Mouse (Mus musculus): ENCODE measurements around the gene Plxnb3. TPM values are rescaled to one million over a fixed set of nuclear protein-coding genes. Genes with fewer than 3 reads are reported as not detected.

The Plxnb3 gene
- polyA plus RNA-seq, 1 experiment: 0.02 TPM

DNA sequence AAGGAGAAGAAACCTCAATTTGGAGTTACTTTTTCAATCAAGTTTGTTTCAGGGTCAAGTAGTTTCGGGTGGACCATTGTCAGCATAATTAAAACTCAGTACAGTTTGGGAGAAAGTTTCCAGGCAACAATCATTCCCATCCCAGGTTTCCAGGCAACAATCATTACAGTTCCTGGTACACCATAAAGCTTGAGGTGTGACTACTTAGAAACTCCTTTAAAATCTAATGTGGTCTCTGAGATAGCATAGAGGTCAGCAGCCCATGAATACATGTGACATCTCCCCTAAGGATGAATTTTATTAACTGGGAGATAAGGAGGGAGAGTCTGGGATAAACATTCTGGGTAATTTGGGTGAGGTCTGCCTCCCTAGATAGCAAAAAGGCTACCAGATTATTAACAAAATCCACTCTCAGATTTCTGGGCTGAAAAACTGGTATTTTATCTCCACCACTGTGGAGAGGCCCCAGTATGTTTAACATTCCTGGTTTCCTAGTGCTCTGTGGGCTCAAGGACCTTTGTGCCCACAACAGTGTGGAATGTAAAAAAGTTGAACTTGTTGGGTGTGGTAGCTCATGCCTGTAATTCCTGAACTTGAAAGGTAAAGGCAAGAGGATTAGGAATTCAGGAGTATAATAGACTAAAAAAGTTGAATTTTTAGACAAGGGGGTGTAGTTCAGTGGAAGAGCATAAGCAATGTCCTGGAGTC, 12.0 kb upstream of the Plxnb3 start:
- H3K79me2 ChIP-seq (ENCODE audit: control insufficient read depth, insufficient read depth): no peaks in the 10 kb centered on the region
- H3K79me3 ChIP-seq (ENCODE audit: low read depth): no peaks in the 10 kb centered on the region
- no peak for TF ChIP-seq MAX (IDR thresholded peaks at IDR 0.05)
- no peak for TF ChIP-seq CEBPB (IDR thresholded peaks at IDR 0.05; ENCODE audit: low read depth)
- TF ChIP-seq USF1 (IDR thresholded peaks at IDR 0.05; ENCODE audit: low read depth): no peak
- no peak for TF ChIP-seq MYOD1 (IDR thresholded peaks at IDR 0.05; ENCODE audit: control insufficient read depth, insufficient read length, low read depth)
- TF ChIP-seq MYOG (IDR thresholded peaks at IDR 0.05; ENCODE audit: control insufficient read depth, extremely low read depth, insufficient read length): no peak
- no peak for TF ChIP-seq FOSL1 (IDR thresholded peaks at IDR 0.05; ENCODE audit: insufficient read depth, low read length, poor library complexity, severe bottlenecking)
- no peak for TF ChIP-seq CTCF (IDR thresholded peaks at IDR 0.05; ENCODE audit: control insufficient read depth, insufficient read depth, insufficient read length)
- no peak overlapping the region for H3ac ChIP-seq (ENCODE audit: control insufficient read depth, insufficient read length, low read depth)
- no peak overlapping the region for H3K4me3 ChIP-seq (ENCODE audit: insufficient read depth, poor library complexity, severe bottlenecking)
- no peaks in the 10 kb centered on the region for H3K27me3 ChIP-seq (ENCODE audit: control insufficient read depth, insufficient read depth, insufficient read length)
- H3K36me3 ChIP-seq (ENCODE audit: control insufficient read depth, insufficient read depth): no peaks in the 10 kb centered on the region

DNA sequence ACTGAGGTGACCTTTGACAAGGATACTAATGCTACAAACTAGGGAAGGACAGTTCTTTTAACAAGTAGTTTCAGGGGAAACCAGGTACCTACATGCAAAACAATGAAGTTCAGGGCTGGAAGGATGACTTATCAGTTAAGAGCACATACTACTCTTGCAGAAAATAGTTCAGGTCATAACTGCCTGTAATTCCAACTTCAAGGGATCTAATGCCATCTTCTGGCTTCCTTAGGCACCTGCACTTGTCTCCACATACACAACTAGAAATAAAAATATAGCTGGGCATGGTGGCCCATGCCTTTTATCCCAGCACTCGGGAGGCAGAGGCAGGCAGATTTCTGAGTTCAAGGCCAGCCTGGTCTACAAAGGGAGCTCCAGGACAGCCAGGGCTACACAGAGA, 7.9 kb upstream of the Plxnb3 start:
- Histone ChIP-seq H3ac (ENCODE audit: control insufficient read depth, insufficient read length, low read depth) (no peak overlapping the region), H3K79me2 (ENCODE audit: control insufficient read depth, insufficient read depth) (no peaks in the 10 kb centered on the region)

DNA sequence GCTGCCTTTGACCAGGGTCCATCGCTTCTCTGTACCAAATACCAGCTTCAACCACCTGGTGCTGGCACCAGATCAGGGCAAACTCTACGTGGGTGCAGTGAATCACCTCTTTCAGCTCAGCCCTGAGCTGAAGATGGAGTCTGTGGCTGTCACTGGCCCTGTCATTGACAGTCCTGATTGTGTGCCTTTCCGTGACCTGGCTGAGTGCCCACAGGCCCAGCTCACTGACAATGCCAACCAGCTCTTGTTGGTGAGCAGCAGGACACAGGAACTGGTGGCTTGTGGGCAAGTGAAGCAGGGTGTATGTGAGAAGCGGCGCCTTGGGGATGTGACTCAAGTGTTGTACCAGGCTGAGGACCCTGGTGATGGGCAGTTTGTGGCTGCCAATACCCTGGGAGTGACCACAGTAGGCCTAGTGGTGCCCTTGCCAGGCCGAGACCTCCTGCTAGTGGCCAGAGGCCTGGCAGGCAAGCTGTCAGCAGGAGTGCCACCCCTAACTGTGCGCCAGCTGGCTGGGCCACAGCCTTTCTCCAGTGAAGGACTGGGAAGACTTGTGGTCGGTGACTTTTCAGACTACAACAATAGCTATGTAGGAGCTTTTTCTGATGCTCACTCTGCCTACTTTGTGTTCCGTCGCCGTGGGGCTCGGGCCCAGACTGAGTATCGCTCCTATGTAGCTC, 1.9 kb downstream of the Plxnb3 start:
- no peaks in the 10 kb centered on the region for H3K79me3 ChIP-seq (ENCODE audit: low read depth)
- no peak overlapping the region for H3K4me3 ChIP-seq (ENCODE audit: insufficient read depth, poor library complexity, severe bottlenecking)
- H3ac ChIP-seq (ENCODE audit: control insufficient read depth, insufficient read length, low read depth): no peak overlapping the region
- H3K27me3 ChIP-seq (ENCODE audit: control insufficient read depth, insufficient read depth, insufficient read length): peaks cover under 1% of the 10 kb centered on the region
- TF ChIP-seq MYOD1 (IDR thresholded peaks at IDR 0.05; ENCODE audit: control insufficient read depth, insufficient read length, low read depth) (no peak), MAX (IDR thresholded peaks at IDR 0.05) (no peak), CTCF (IDR thresholded peaks at IDR 0.05; ENCODE audit: control insufficient read depth, insufficient read depth, insufficient read length) (no peak), FOSL1 (IDR thresholded peaks at IDR 0.05; ENCODE audit: insufficient read depth, low read length, poor library complexity, severe bottlenecking) (no peak), CEBPB (IDR thresholded peaks at IDR 0.05; ENCODE audit: low read depth) (no peak), USF1 (IDR thresholded peaks at IDR 0.05; ENCODE audit: low read depth) (no peak), MYOG (IDR thresholded peaks at IDR 0.05; ENCODE audit: control insufficient read depth, extremely low read depth, insufficient read length) (no peak)
- H3K79me2 ChIP-seq (ENCODE audit: control insufficient read depth, insufficient read depth): no peaks in the 10 kb centered on the region
- no peaks in the 10 kb centered on the region for H3K36me3 ChIP-seq (ENCODE audit: control insufficient read depth, insufficient read depth)

More for the DNA sequence above, 7.9 kb upstream of the Plxnb3 start:
- H3K79me3 ChIP-seq (ENCODE audit: low read depth): no peaks in the 10 kb centered on the region
- H3K27me3 ChIP-seq (ENCODE audit: control insufficient read depth, insufficient read depth, insufficient read length): no peaks in the 10 kb centered on the region
- no peak overlapping the region for H3K4me3 ChIP-seq (ENCODE audit: insufficient read depth, poor library complexity, severe bottlenecking)
- TF ChIP-seq CTCF (IDR thresholded peaks at IDR 0.05; ENCODE audit: control insufficient read depth, insufficient read depth, insufficient read length) (no peak), CEBPB (IDR thresholded peaks at IDR 0.05; ENCODE audit: low read depth) (no peak), MYOD1 (IDR thresholded peaks at IDR 0.05; ENCODE audit: control insufficient read depth, insufficient read length, low read depth) (no peak), MAX (IDR thresholded peaks at IDR 0.05) (no peak), MYOG (IDR thresholded peaks at IDR 0.05; ENCODE audit: control insufficient read depth, extremely low read depth, insufficient read length) (no peak), USF1 (IDR thresholded peaks at IDR 0.05; ENCODE audit: low read depth) (no peak), FOSL1 (IDR thresholded peaks at IDR 0.05; ENCODE audit: insufficient read depth, low read length, poor library complexity, severe bottlenecking) (no peak)
- H3K36me3 ChIP-seq (ENCODE audit: control insufficient read depth, insufficient read depth): no peaks in the 10 kb centered on the region

DNA sequence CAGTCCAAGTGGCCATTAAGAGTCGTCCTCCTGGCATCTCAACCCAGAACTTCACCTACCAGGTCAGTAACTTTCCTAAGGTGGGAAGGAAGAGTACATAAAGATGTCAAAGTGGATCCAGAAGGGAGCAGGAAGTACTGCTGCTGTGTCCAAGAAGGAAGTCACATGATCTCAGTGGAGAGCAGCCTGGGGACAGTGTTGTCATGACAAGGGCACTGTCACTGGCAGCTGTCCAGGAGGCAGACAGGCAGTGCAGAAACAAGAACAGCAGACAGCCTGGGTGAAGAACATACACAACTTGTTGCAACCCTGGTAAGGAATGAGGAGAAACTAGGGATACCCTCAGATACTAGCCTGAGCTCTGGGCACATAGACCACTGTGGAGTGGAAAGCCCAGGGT, 8.4 kb downstream of the Plxnb3 start:
- Histone ChIP-seq H3K79me3 (ENCODE audit: low read depth) (no peaks in the 10 kb centered on the region), H3K36me3 (ENCODE audit: control insufficient read depth, insufficient read depth) (no peaks in the 10 kb centered on the region), H3ac (ENCODE audit: control insufficient read depth, insufficient read length, low read depth) (no peak overlapping the region), H3K27me3 (ENCODE audit: control insufficient read depth, insufficient read depth, insufficient read length) (peaks cover 4% of the 10 kb centered on the region), H3K79me2 (ENCODE audit: control insufficient read depth, insufficient read depth) (no peaks in the 10 kb centered on the region), H3K4me3 (ENCODE audit: insufficient read depth, poor library complexity, severe bottlenecking) (no peak overlapping the region)
- TF ChIP-seq CTCF (IDR thresholded peaks at IDR 0.05; ENCODE audit: control insufficient read depth, insufficient read depth, insufficient read length) (no peak), MAX (IDR thresholded peaks at IDR 0.05) (no peak), MYOG (IDR thresholded peaks at IDR 0.05; ENCODE audit: control insufficient read depth, extremely low read depth, insufficient read length) (no peak), USF1 (IDR thresholded peaks at IDR 0.05; ENCODE audit: low read depth) (no peak), CEBPB (IDR thresholded peaks at IDR 0.05; ENCODE audit: low read depth) (no peak), FOSL1 (IDR thresholded peaks at IDR 0.05; ENCODE audit: insufficient read depth, low read length, poor library complexity, severe bottlenecking) (no peak), MYOD1 (IDR thresholded peaks at IDR 0.05; ENCODE audit: control insufficient read depth, insufficient read length, low read depth) (no peak)

DNA sequence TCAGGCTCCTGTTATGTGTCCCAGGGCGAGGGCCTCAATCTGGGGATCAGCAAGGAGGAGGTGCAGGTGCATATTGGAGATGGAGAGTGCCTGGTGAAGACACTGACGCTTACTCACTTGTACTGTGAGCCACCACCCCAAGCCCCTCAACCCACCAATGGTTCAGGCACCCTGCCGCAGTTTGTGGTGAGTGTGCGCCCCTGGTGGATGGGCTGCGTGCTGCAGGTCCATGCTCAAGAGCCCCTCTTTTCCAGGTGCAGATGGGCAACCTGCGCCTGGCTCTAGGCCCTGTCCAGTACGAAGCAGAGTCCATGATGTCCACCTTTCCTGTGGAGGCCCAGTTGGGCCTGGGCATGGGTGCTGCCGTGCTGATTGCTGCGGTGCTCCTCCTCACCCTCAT, 10.4 kb downstream of the Plxnb3 start:
- no peaks in the 10 kb centered on the region for H3K79me2 ChIP-seq (ENCODE audit: control insufficient read depth, insufficient read depth)
- H3ac ChIP-seq (ENCODE audit: control insufficient read depth, insufficient read length, low read depth): no peak overlapping the region
- no peaks in the 10 kb centered on the region for H3K36me3 ChIP-seq (ENCODE audit: control insufficient read depth, insufficient read depth)
- peaks cover 4% of the 10 kb centered on the region for H3K27me3 ChIP-seq (ENCODE audit: control insufficient read depth, insufficient read depth, insufficient read length)
- no peaks in the 10 kb centered on the region for H3K79me3 ChIP-seq (ENCODE audit: low read depth)
- TF ChIP-seq CTCF (IDR thresholded peaks at IDR 0.05; ENCODE audit: control insufficient read depth, insufficient read depth, insufficient read length): peak; percentile 11
- TF ChIP-seq MYOG (IDR thresholded peaks at IDR 0.05; ENCODE audit: control insufficient read depth, extremely low read depth, insufficient read length): no peak
- no peak overlapping the region for H3K4me3 ChIP-seq (ENCODE audit: insufficient read depth, poor library complexity, severe bottlenecking)
